Mouse (Mus musculus) embryonic facial prominence, embryonic 13.5 days (tissue): Measurements from ENCODE around the gene Hoxa7. TPM values are rescaled to one million over a fixed set of nuclear protein-coding genes. Genes with fewer than 3 reads are reported as not detected.

Source experiments
- ATAC-seq: fragments of 200-750 bp; cut with Nextera tagmentation; 2 replicates; pipeline ENCODE4 v1.8.0; 2017; ENCODE audit warnings: low read depth; ENCODE audit not compliant: insufficient number of reproducible peaks, insufficient read depth, low FRiP score, low TSS enrichment
- H3K27ac ChIP-seq: fragments of 300-500 bp; sonication (generic); 2 replicates; pipeline ENCODE4 v1.5.1; 2015; ENCODE audit warnings: moderate library complexity, mild to moderate bottlenecking, inconsistent platforms
- H3K27me3 ChIP-seq: fragments of 300-500 bp; sonication (generic); 2 replicates; pipeline ENCODE4 v1.6.1; 2015; ENCODE audit warnings: mild to moderate bottlenecking, inconsistent platforms
- H3K36me3 ChIP-seq: fragments of 300-500 bp; sonication (generic); 2 replicates; pipeline ENCODE4 v1.6.1; 2015; ENCODE audit warnings: mild to moderate bottlenecking, inconsistent platforms
- H3K4me1 ChIP-seq: fragments of 300-500 bp; sonication (generic); 2 replicates; pipeline ENCODE4 v1.6.1; 2015; ENCODE audit warnings: inconsistent platforms
- H3K4me2 ChIP-seq: fragments of 300-500 bp; sonication (generic); 2 replicates; pipeline ENCODE4 v1.6.1; 2015; ENCODE audit warnings: moderate library complexity, mild to moderate bottlenecking, inconsistent platforms
- H3K4me3 ChIP-seq: fragments of 300-500 bp; sonication (generic); 2 replicates; pipeline ENCODE4 v1.5.1; 2015; ENCODE audit warnings: mild to moderate bottlenecking, inconsistent platforms
- H3K9ac ChIP-seq: fragments of 300-500 bp; sonication (generic); 2 replicates; pipeline ENCODE4 v1.6.1; 2015; ENCODE audit warnings: mild to moderate bottlenecking, inconsistent platforms
- H3K9me3 ChIP-seq: fragments of 300-500 bp; sonication (generic); 2 replicates; pipeline ENCODE4 v1.6.1; 2016; ENCODE audit warnings: inconsistent platforms
- WGBS: fragments of 180-500 bp; shearing (Covaris S2); methylation state at CpG from one replicate; pipeline ENCODE4 v1.1.7; 2015; ENCODE audit warnings: mixed read lengths; 5-methylcytosine and 5-hydroxymethylcytosine counted together
- polyA plus RNA-seq: library from polyadenylated mRNA; unstranded; fragments of >200 nt; fragmentation: Nextera tagmentation; extraction: Ambion mirVana; gene quantifications from 2 replicates; pipeline ENCODE4 v1.2.1, GENCODE M21; 2015

The Hoxa7 gene
- polyA plus RNA-seq, 1 experiment from 2014 or later = not detected

DNA sequence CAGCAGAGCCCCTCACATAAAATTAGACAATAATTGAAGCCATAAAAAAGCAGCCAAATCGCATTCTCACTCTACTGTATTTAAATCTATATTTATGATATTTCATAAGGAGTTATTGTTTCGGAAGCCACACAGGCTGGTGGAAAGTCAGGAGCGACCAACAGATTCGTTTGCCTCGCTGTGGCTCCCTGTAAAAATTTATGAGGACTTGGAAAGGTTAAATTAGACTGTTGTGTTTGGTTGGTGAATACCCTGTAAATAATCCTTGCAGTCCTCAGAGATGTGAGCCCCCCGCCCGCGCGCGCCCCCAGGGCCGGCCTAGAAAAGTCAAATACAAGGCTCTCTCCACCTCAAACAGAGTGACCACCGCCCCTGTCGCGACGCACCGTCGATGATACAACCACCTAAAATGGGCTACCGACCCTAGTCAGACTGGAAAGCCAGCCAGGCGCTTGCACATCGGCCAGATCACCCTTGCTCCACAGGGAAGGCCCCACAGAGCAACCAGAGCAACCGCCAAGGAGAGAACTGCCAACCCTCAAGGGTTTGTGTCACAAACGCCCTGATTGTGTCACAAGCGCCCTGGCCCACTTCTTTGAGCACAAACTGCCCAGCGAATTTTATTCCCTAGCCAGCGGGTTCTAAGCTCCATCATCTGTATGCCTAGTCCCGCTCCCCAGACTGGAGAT, 5.1 kb upstream of the Hoxa7 start:
- Histone ChIP-seq H3K9me3 (no peaks in the 10 kb centered on the region), H3K36me3 (no peaks in the 10 kb centered on the region), H3K27me3 (peaks cover 97% of the 10 kb centered on the region), H3K4me1 (peaks cover 11% of the 10 kb centered on the region), H3K27ac (no peak overlapping the region), H3K4me3 (no peak overlapping the region), H3K9ac (no peak overlapping the region), H3K4me2 (no peak overlapping the region)
- WGBS = 3% methylated on average over 26 of the region's 26 CpGs
- ATAC-seq = no peak

DNA sequence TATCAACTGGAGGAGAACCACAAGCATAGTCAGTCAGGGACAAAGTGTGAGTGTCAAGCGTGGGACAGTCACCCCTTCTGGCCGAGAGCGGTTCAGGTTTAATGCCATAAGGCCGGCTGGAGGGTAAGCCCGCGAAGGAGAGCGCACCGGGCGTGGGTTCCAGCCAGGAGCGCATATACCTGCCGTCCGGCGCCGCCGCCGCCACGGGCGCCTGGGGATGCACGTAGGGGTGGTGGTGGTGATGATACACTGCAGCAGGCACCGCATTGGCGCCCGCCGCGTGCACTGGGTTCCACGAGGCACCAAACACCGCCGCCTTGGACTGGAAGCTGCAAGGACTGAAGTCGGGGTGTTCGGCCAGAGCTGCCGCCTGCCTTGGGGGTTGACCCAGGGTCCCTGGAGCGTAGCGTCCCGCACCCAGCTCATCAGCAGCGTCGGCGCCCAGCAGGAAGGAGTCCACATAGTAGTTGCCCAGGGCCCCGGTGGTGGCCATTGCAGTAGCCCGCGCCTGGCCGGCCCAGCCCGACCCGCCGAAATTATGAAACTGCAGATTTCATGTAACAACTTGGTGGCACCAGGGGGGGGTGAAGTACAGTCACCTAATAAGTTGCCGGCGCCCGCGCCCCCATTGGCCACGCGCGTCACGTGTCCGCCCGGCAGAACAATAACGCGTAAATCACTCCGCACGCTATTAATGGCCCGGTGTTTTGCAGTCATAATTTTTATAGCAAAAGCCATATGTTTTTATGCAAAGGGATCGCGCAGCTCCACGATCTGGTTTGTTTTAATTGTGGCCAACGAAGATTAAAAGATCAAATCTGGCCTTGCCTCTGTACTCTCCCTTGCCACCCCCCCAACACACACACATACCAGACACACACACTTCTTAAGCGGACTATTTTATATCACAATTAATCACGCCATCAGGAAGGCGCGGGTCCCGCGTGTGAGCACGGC, 4.2 kb upstream of the Hoxa7 start:
- peaks cover 99% of the 10 kb centered on the region for H3K27me3 ChIP-seq
- peaks cover 16% of the 10 kb centered on the region for H3K4me1 ChIP-seq
- no peak overlapping the region for H3K4me2 ChIP-seq
- no peaks in the 10 kb centered on the region for H3K36me3 ChIP-seq
- H3K9ac ChIP-seq = no peak overlapping the region
- 2% methylated on average over 69 of the region's 69 CpGs for WGBS
- H3K9me3 ChIP-seq = no peaks in the 10 kb centered on the region
- no peak for ATAC-seq
- no peak overlapping the region for H3K27ac ChIP-seq
- no peak overlapping the region for H3K4me3 ChIP-seq

DNA sequence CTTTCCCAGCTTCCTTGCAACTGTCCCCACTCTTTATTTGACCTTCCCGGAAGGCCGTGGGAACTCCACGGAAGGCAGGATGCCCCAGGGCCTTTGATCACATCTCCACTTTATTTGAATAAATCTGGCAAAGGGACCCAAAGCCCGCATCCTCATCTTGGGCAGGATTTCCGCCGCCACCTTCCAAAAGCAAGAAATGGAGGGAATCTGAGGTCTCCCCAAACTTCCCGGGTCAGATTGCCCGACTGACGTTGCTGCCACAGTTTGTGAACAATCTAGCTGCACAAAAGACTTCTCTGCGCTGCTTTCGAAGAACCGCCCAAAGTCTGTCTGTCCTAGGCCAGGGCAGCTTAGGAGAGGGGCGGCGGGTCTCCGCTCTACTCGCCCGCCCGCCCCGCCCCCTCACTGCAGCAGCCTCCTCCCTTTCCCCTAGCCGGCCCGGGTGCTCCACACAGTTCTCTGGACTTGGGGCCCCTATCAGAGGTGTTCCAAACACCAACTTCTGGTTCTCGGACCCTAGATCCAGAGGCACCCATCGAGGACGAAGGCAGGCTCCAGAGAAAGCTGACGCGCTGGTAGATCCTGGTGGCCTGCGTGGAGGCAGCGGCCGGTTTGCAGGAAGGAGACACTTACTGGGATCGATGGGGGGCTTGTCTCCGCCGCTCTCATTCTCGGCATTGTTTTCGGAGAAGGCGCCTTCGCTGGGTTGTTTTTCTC, 3.4 kb upstream of the Hoxa7 start:
- 2% methylated on average over 36 of the region's 36 CpGs for WGBS
- no peak overlapping the region for H3K4me2 ChIP-seq
- peaks cover 99% of the 10 kb centered on the region for H3K27me3 ChIP-seq
- H3K27ac ChIP-seq = no peak overlapping the region
- ATAC-seq = no peak
- no peak overlapping the region for H3K9ac ChIP-seq
- H3K36me3 ChIP-seq = no peaks in the 10 kb centered on the region
- no peaks in the 10 kb centered on the region for H3K9me3 ChIP-seq
- H3K4me3 ChIP-seq = no peak overlapping the region
- peaks cover 16% of the 10 kb centered on the region for H3K4me1 ChIP-seq

DNA sequence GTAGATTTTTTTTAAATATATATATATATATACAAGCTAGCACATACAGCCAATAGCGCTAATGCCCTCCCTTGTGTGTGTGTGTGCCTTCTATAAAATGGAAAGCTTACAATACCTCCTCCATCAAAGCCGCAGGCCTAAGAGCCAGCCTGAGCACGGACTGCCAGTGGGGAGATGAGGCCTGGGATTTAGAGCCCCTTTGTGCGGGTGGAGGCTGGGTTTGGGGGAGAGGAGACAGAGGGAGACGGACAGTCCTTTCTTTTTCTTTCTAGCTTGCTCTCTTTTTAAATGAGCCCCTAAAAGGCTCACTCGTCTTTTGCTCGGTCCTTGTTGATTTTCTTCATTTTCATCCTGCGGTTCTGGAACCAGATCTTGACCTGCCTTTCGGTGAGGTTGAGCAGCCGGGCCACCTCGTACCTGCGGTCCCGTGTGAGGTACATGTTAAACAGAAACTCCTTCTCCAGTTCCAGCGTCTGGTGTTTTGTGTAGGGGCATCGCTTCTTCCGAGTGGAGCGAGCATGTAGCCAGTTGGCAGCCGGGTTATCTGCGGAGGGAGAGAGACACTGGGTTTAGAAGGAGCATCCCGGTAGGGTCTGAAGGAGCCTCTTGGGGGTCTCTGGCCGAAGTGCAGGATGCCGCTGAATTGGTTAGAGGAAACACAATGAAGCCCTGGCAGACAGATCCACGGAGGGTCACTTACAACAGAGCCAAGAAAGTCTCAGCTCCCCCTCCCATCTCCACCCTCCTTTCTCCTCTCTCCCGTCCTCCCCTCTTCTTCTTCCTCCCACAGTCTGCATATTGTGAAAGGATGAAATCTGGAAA, 2.5 kb upstream of the Hoxa7 start:
- Histone ChIP-seq H3K9ac (no peak overlapping the region), H3K4me3 (no peak overlapping the region), H3K4me1 (peaks cover 12% of the 10 kb centered on the region), H3K27me3 (peaks cover 99% of the 10 kb centered on the region), H3K36me3 (no peaks in the 10 kb centered on the region), H3K27ac (no peak overlapping the region), H3K9me3 (no peaks in the 10 kb centered on the region), H3K4me2 (no peak overlapping the region)
- no peak for ATAC-seq
- WGBS = 2% methylated on average over 24 of the region's 24 CpGs

DNA sequence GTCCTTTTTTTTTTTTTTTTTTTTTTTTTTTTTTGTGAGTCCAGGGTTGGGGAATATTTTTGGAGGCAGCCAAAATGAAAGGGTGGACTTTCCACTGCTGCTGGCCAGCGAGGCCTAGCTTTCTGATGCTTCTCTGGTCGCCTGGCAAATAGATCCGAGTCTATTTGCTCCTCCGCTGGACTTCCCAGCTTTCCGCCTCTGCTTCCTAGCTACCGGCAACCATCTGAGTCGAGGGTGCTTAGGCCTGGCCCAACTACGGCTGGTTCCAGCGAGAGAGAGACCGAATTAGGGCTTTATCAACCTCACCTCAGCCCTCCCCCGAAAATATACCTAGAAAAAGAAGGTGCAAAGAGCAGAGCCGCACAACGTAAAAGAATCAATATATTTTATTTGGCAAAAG, 1.1 kb upstream of the Hoxa7 start:
- peaks cover 10% of the 10 kb centered on the region for H3K4me1 ChIP-seq
- H3K9ac ChIP-seq = no peak overlapping the region
- H3K4me2 ChIP-seq = no peak overlapping the region
- H3K27me3 ChIP-seq = peaks cover 100% of the 10 kb centered on the region
- ATAC-seq = no peak
- H3K4me3 ChIP-seq = no peak overlapping the region
- H3K27ac ChIP-seq = no peak overlapping the region
- no peaks in the 10 kb centered on the region for H3K9me3 ChIP-seq
- 11% methylated on average over 13 of the region's 13 CpGs for WGBS
- H3K36me3 ChIP-seq = no peaks in the 10 kb centered on the region

DNA sequence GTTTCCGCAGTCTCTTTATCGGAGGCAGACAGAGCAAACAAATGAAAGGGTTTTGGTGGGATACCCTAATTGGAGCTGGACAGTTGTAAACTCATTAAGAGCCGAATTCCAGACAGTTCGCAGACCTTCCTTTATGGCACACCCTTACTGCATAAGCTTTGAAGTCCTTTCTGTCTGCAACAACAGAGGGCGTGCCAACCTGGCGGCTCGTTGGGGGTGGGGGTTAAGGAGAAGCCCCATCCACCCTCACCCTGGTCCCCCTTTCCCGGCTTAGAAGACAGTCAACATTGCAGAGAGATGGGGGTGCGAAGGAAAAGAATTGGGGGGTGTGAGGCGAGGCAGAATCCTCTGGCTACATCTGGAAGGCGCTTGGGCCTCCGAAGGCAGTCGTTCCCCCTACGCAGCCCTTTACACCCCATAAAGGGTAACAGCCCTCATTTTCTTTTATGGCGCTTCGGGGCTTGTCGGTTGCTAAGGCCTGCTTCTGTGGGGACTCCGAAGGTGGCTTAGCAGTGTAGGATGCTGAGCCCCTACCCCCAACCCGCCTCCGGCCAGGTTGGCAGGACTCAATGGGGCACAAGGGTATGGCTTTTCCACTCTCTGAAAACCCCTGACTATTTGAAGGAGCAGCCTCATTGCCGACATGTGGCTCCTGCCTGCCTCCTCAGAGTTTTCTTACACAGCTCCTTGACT, 485 bp upstream of the Hoxa7 start:
- Histone ChIP-seq H3K4me1 (peaks cover 16% of the 10 kb centered on the region), H3K36me3 (no peaks in the 10 kb centered on the region), H3K27me3 (peaks cover 100% of the 10 kb centered on the region), H3K9me3 (no peaks in the 10 kb centered on the region), H3K9ac (peak overlapping the region; percentile 67; the same call in 1 of the 2 replicates), H3K27ac (no peak overlapping the region), H3K4me3 (peak overlapping the region; percentile 54), H3K4me2 (peak overlapping the region; percentile 86)
- 6% methylated on average over 21 of the region's 21 CpGs for WGBS
- ATAC-seq = no peak; the same call in 1 of the 2 replicates

DNA sequence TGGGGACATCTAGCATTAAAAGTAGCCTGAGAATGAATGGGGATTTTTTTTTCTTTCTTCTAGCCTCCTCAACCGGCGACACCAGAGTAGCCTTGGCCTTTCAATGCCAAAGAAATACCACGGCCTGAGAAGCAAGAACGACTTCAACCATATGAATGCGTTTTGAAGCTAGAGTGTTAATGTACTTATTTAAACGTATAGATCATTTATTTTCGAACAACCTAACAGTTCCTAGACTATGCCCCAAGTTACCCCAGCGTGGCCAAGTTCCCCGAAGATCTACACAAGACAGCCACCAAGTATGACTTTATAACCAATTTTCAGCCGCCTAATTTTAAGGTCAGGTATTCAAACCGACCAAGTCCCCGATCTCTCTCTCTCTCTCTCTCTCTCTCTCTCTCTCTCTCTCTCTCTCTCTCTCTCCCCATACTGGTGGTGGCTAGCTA, 766 bp downstream of the Hoxa7 start:
- Histone ChIP-seq H3K4me2 (peak overlapping the region; percentile 86), H3K36me3 (no peaks in the 10 kb centered on the region), H3K27ac (no peak overlapping the region), H3K4me3 (peak overlapping the region; percentile 54), H3K9me3 (no peaks in the 10 kb centered on the region), H3K4me1 (peaks cover 21% of the 10 kb centered on the region), H3K27me3 (peaks cover 100% of the 10 kb centered on the region), H3K9ac (no peak overlapping the region)
- 5% methylated on average over 12 of the region's 12 CpGs for WGBS
- ATAC-seq = no peak

DNA sequence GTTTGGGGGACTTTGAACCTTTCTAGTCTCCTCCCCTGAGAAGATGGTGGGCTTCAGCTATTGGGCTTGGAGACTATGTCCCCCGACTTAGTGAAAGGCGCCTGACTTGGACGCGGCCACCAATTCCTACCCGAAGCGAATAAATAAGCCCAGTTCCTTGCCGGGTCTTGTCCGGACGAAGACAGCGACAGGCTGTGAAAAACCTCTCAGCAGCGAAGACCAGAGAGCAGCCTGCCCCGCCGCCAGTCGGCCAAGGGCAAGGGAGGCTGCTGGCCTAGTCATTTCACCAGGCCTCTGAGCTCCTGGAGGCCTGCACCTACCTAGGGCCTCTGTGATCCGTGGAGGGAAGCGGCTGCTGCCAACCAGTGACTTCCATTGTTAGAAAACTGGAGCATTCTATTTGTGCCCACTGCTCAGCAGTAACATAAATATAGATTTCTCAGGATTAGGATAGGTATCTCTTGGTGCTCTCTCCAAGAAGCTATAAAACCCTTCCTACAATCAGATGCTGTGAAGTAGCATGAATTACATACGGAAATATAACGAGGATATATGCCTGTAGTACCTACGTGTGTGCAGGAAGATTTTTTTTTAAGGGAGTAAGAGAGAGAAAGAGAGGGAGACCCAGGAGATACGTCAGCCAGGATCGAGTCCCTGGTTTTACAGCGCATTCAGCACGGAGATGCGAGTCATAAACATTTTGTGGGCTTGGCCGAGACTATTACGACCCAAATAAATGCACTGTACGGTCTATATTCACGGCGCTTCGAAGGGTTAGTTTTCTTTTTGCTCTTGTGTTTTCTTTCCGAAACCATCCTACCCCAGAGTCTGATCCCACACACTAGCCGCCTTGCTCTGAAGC, 1.4 kb downstream of the Hoxa7 start:
- Histone ChIP-seq H3K9me3 (no peaks in the 10 kb centered on the region), H3K27ac (no peak overlapping the region)
- 10% methylated on average over 32 of the region's 32 CpGs for WGBS

DNA sequence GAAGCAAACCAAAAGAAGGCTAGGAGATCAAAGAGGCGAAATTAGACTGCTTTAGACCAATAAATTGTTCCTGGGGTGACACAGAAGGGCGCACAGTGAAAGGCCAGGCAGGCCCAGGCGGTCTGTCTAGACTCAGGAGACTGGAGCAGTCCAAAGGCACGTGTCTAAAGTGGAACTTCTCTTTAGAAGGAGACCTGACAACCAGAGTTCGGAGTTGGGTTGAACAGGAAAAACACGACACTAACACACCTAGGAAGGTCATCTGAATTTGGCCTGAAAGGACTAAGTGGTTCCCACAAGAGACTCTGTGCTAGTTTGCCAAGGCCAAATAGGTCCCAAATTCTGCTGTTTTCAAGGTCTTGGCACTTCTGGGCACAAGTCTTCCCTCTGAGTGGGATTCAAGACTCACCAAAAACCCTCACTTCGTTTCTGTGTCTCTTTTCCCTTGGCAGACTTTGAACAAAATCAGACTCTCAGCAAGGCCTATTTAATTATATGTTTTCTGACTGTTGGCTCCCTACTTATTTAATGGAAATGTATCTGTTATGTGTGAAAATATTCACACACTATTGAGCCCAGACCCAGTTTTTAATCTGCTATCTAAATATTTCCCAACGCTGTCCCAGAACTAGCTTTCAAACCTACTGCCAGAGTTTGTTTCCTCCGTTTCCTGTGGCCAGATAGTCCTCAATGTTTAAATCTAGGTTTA, 2.3 kb downstream of the Hoxa7 start:
- H3K27me3 ChIP-seq = peaks cover 100% of the 10 kb centered on the region
- no peak overlapping the region for H3K27ac ChIP-seq
- peaks cover 23% of the 10 kb centered on the region for H3K4me1 ChIP-seq
- H3K4me2 ChIP-seq = no peak overlapping the region
- 19% methylated on average over 9 of the region's 9 CpGs for WGBS
- no peaks in the 10 kb centered on the region for H3K9me3 ChIP-seq
- ATAC-seq = no peak
- no peaks in the 10 kb centered on the region for H3K36me3 ChIP-seq
- H3K9ac ChIP-seq = no peak overlapping the region
- no peak overlapping the region for H3K4me3 ChIP-seq

More for the DNA sequence above, 1.4 kb downstream of the Hoxa7 start:
- Histone ChIP-seq H3K27me3 (peaks cover 100% of the 10 kb centered on the region), H3K36me3 (no peaks in the 10 kb centered on the region), H3K4me2 (no peak overlapping the region), H3K4me1 (peaks cover 23% of the 10 kb centered on the region), H3K4me3 (no peak overlapping the region), H3K9ac (no peak overlapping the region)
- ATAC-seq = no peak
